In genomic region chr3:34662008-34662711, GRCm38 (mm10) we compare ENCODE assay signal across 11 mouse cellular contexts. TPM values are rescaled to one million over a fixed set of nuclear protein-coding genes. Genes with fewer than 3 reads are reported as not detected.
DNase-seq lines count a peak whose midpoint lies in the region; ATAC-seq and TF ChIP-seq lines count a peak whose summit lies in the region.
"Had no signal": no experiment of that assay in that cellular context is flagged by ENCODE, and none has a peak within 500 bp of the region (broad histone marks: within the 10 kb centered on the region; RNA-seq: fewer than 3 reads in every experiment).

No protein-coding gene starts in this region.

- peak overlapping the region; percentile 77 for H3K9ac ChIP-seq in forebrain, embryonic 12.5 days
- no peak overlapping the region for H3K9ac ChIP-seq in heart, embryonic 11.5 days (ENCODE audit: low read depth, low read length)
- H3K9ac ChIP-seq: liver, embryonic 14.5 days had no signal

- no peak; the same call in 1 of the 2 replicates for ATAC-seq in forebrain, embryonic 12.5 days (ENCODE audit: low FRiP score)
- ATAC-seq in heart, embryonic 11.5 days (replicated peaks; ENCODE audit: insufficient number of reproducible peaks, low FRiP score, low TSS enrichment) = no peak

- WGBS in forebrain, embryonic 12.5 days = 1% methylated on average over 15 of the region's 15 CpGs
- 2% methylated on average over 15 of the region's 15 CpGs for WGBS in midbrain, embryonic 10.5 days
- 11% methylated on average over 15 of the region's 15 CpGs for WGBS in olfactory bulb, adult 2 months
- 4% methylated on average over 15 of the region's 15 CpGs for WGBS in heart, embryonic 11.5 days (ENCODE audit: insufficient replicate concordance)

- H3K4me3 ChIP-seq in cortical plate, adult 2 months (ENCODE audit: insufficient read depth, low read length) = peak overlapping the region; percentile 37; the same call in 1 of the 2 replicates
- H3K4me3 ChIP-seq in forebrain, embryonic 12.5 days (replicated peaks) = peak overlapping the region; percentile 38
- peak overlapping the region; percentile 99 for H3K4me3 ChIP-seq in midbrain, embryonic 10.5 days
- peak overlapping the region; percentile 46 for H3K4me3 ChIP-seq in olfactory bulb, adult 2 months (ENCODE audit: insufficient read depth, low read depth, low read length)
- no peak overlapping the region for H3K4me3 ChIP-seq in heart, embryonic 11.5 days (ENCODE audit: low read depth, low read length)

- peaks cover 14% of the 10 kb centered on the region; the same call in 1 of the 2 replicates for H3K27me3 ChIP-seq in forebrain, embryonic 12.5 days
- peaks cover 67% of the 10 kb centered on the region for H3K27me3 ChIP-seq in midbrain, embryonic 10.5 days (ENCODE audit: low read depth, poor library complexity, severe bottlenecking)
- peaks cover 95% of the 10 kb centered on the region for H3K27me3 ChIP-seq in heart, embryonic 11.5 days (ENCODE audit: control insufficient read depth, insufficient read depth, low read length)

- peak overlapping the region; percentile 67 for H3K4me2 ChIP-seq in forebrain, embryonic 12.5 days
- no peak overlapping the region for H3K4me2 ChIP-seq in heart, embryonic 11.5 days

- no peak for TF ChIP-seq CTCF in cortical plate, adult 2 months (IDR thresholded peaks at IDR 0.05; ENCODE audit: extremely low read depth, insufficient read depth, low read length)
- TF ChIP-seq CTCF in olfactory bulb, adult 2 months (IDR thresholded peaks at IDR 0.05; ENCODE audit: insufficient read depth, low read depth, low read length) = no peak

- no peaks in the 10 kb centered on the region; the same call in 1 of the 2 replicates for H3K36me3 ChIP-seq in forebrain, embryonic 12.5 days (replicated peaks)
- H3K36me3 ChIP-seq in midbrain, embryonic 10.5 days = peaks cover 5% of the 10 kb centered on the region; the same call in 1 of the 2 replicates
- no peaks in the 10 kb centered on the region for H3K36me3 ChIP-seq in heart, embryonic 11.5 days (ENCODE audit: control insufficient read depth, insufficient read depth, low read length)

- H3K27ac ChIP-seq in cortical plate, adult 2 months (ENCODE audit: insufficient read depth, low read length) = peak overlapping the region; percentile 97
- peak overlapping the region; percentile 96 for H3K27ac ChIP-seq in forebrain, embryonic 12.5 days
- H3K27ac ChIP-seq in midbrain, embryonic 10.5 days (replicated peaks) = peak overlapping the region; percentile 100
- H3K27ac ChIP-seq in olfactory bulb, adult 2 months (ENCODE audit: insufficient read depth, low read depth, low read length) = peak overlapping the region; percentile 99
- H3K27ac ChIP-seq in heart, embryonic 11.5 days (ENCODE audit: low read depth, low read length) = no peak overlapping the region
- H3K27ac ChIP-seq: liver, embryonic 14.5 days had no signal

- H3K9me3 ChIP-seq in forebrain, embryonic 12.5 days = no peaks in the 10 kb centered on the region
- no peaks in the 10 kb centered on the region for H3K9me3 ChIP-seq in midbrain, embryonic 10.5 days (replicated peaks)
- no peaks in the 10 kb centered on the region for H3K9me3 ChIP-seq in heart, embryonic 11.5 days (replicated peaks; ENCODE audit: control insufficient read depth, low read length)

- TF ChIP-seq POLR2A in cortical plate, adult 2 months (IDR thresholded peaks at IDR 0.05; ENCODE audit: extremely low read depth, insufficient read depth, low read length) = no peak
- no peak for TF ChIP-seq POLR2A in olfactory bulb, adult 2 months (IDR thresholded peaks at IDR 0.05; ENCODE audit: insufficient read depth, low read depth, low read length)

- no peaks in the 10 kb centered on the region for H3K4me1 ChIP-seq in cortical plate, adult 2 months (ENCODE audit: control insufficient read depth, insufficient read depth, low read length)
- peaks cover 94% of the 10 kb centered on the region for H3K4me1 ChIP-seq in forebrain, embryonic 12.5 days
- H3K4me1 ChIP-seq in midbrain, embryonic 10.5 days = peaks cover 97% of the 10 kb centered on the region
- H3K4me1 ChIP-seq in olfactory bulb, adult 2 months (ENCODE audit: control insufficient read depth, insufficient read depth, low read length) = peaks cover 46% of the 10 kb centered on the region
- peaks cover 8% of the 10 kb centered on the region; the same call in 1 of the 2 replicates for H3K4me1 ChIP-seq in heart, embryonic 11.5 days (ENCODE audit: control insufficient read depth, insufficient read depth, low read length)

- peak; percentile 45 for DNase-seq in midbrain, embryonic 10.5 days (ENCODE audit: low spot score)
- no peak for DNase-seq in gastrocnemius, postnatal 25 days
- DNase-seq in thymus, postnatal 10 days (ENCODE audit: low spot score in 2 of 2) = no peak
- DNase-seq: gastrocnemius, postnatal 14 days had no signal

RNA-seq across cellular contexts. Expression of gene Sox2, which starts 12.0 kb away (rescaled TPM):
- 27.0 and 30.5 TPM in 2 replicates for polyA plus RNA-seq in cortical plate, adult 2 months (2012; rRNA removed)
- 75.5 and 77.0 TPM in 2 replicates for polyA plus RNA-seq in forebrain, embryonic 12.5 days (2016; fragmentation: Nextera tagmentation; extraction: Ambion mirVana)
- polyA plus RNA-seq in midbrain, embryonic 10.5 days (2016; fragmentation: Nextera tagmentation; extraction: Ambion mirVana) = 28.8 and 31.9 TPM in 2 replicates
- polyA plus RNA-seq in olfactory bulb, adult 2 months (2012; ENCODE audit: insufficient read depth, insufficient read length, low replicate concordance, missing spikeins) = not detected in 2 replicates
- polyA plus RNA-seq in heart, embryonic 11.5 days (2014; fragmentation: Nextera tagmentation; extraction: Ambion mirVana) = 0.14 and 0.31 TPM in 2 replicates
- not detected for total RNA-seq in gastrocnemius, postnatal 25 days (2021)
- total RNA-seq: heart, postnatal 25 days had no signal
- polyA plus RNA-seq: kidney, embryonic 16.5 days had no signal
